Mouse (Mus musculus) left cerebral cortex, postnatal 36 days (tissue): ENCODE measurements around the gene Krtap12-1. TPM values are rescaled to one million over a fixed set of nuclear protein-coding genes. Genes with fewer than 3 reads are reported as not detected.
"Not testable (repeated sequence)": the region's sequence is repeated elsewhere in the genome, so short reads cannot be mapped to it uniquely, and the experiment has no call there.

ENCODE experiments used
- DNase-seq, 2 experiments: peaks; one replicate each; pipeline ENCODE4 v3.0.0; 2021 to 2022; ENCODE audit warnings: low spot score in 2 of 2, mixed read lengths in 1 of 2
- intact Hi-C: fragments of 180-260 bp; cut with DNase I; formaldehyde crosslinking; loops from one replicate; pipeline ENCODE4 v1.15.1; 2025
- total RNA-seq, 2 experiments: library from RNA; stranded (reverse); gene quantifications; 2 replicates each; pipeline ENCODE4 v1.2.3; 2021

The Krtap12-1 gene
- total RNA-seq, 2 experiments from 2014 or later, result not detected

DNA sequence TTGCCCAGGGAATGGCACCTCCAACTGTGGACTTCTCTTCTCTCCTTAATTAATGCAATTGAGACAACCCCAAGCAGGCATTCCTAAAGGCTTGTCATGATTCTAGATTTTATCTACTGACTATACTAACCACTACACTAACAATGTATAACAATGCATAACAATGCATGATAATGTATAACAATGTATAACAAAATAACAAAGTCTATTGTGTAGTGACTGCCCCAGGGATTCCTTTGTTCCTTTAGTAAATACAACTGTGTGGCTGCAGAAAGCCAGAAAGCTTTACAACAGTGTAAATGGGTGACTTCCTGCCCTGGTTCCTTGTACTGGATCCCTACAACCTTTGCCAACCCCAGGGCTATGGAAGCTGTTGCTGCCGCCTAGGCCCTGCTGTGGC is 15.5 kb downstream of the Krtap12-1 start:
- intact Hi-C loops, result no loop called here
- no peak for DNase-seq

- no peak for DNase-seq
- intact Hi-C loops, result no loop called here
Observed at GRCm38 (mm10) chr10:77738929-77739328, 18.5 kb downstream of the Krtap12-1 start.

- DNase-seq, intact Hi-C loops: not testable (repeated sequence)
Observed at GRCm38 (mm10) chr10:77741924-77742688, 21.7 kb downstream of the Krtap12-1 start, which contains the start of gene Gm18596. TSS of gene Gm18596 (minus strand) at chr10:77742638.

GRCm38 (mm10) chr10:77750686-77751085 is 30.3 kb downstream of the Krtap12-1 start:
- DNase-seq, intact Hi-C loops: not testable (repeated sequence)

- intact Hi-C loops, DNase-seq: not testable (repeated sequence)
Observed at GRCm38 (mm10) chr10:77751254-77751653, 30.9 kb downstream of the Krtap12-1 start, which contains the start of gene Gm9736. TSS of gene Gm9736 (minus strand) at chr10:77751354.

DNA sequence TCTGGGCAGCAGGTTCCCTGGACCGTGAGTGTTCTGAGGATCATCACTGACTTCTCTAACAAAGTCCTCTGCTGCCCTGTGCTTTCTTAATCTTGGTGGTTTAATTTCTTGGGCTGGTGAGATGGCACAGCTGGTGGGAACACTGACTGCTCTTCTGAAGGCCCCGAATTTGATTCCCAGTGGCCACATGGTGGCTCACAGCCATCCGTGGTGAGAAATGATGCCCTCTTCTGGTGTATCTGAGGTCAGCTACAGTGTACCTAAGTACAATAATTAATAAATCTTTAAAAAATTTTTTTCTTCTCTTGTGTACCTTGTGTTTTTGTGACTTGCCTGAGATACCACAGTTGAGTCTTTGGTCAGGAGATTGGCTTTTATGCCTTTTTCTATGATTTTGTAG is 31.9 kb downstream of the Krtap12-1 start:
- DNase-seq, intact Hi-C loops: not testable (repeated sequence)

DNA sequence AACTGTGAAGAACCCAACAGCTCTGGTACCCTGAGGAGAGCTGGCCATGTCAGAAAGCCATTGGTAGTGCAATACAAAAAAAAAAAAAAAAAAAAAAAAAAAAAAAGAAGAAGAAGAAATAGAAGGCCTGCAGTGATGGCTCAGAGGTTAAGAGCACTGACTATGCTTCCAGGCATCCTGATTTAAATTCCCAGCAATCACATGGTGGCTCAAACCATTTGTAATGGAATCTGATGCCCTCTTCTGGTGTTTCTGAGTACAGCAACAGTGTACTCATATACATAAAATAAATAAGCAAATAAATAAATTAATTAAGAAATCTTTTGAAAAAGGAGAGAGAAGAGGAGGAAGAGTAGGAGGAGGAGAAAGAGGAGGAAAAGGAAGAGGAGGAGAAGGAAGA is 33.0 kb downstream of the Krtap12-1 start:
- intact Hi-C loops, result no loop called here
- DNase-seq, result no peak

GRCm38 (mm10) chr10:77759582-77759981 is 39.2 kb downstream of the Krtap12-1 start, which contains the start of gene Gm3233:
TSS of gene Gm3233 (minus strand) at chr10:77759682.
- intact Hi-C loops, DNase-seq: not testable (repeated sequence)

- intact Hi-C loops, result no loop called here
Observed at GRCm38 (mm10) chr10:77769727-77770126, 49.3 kb downstream of the Krtap12-1 start.

More at GRCm38 (mm10) chr10:77769727-77770126, 49.3 kb downstream of the Krtap12-1 start:
- no peak for DNase-seq

Other genes starting within 250 kb of the Krtap12-1 start
- 10 to 100 TPM; 33.7 to 33.8 TPM for gene Fam207a, start 204.8 kb upstream of the Krtap12-1 start, total RNA-seq
- gene Itgb2, start 190.3 kb upstream of the Krtap12-1 start, total RNA-seq, result 1 to 10 TPM; 2.9 to 3.4 TPM
- 10 to 100 TPM; 71.2 to 88.3 TPM for gene Pttg1ip, start 138.9 kb upstream of the Krtap12-1 start, total RNA-seq
- gene Sumo3, start 114.5 kb upstream of the Krtap12-1 start, total RNA-seq, result 100 to 1,000 TPM; 140 to 168 TPM
- 10 to 100 TPM in 1 of 2 experiments, 1 to 10 TPM in 1; 9.8 to 18.2 TPM for gene Gm49325, start 114.4 kb upstream of the Krtap12-1 start, total RNA-seq
- 10 to 100 TPM; 46.2 to 46.4 TPM for gene Ube2g2, start 98.3 kb upstream of the Krtap12-1 start, total RNA-seq
- under 1 TPM in 1 of 2 experiments, not detected in 1; 0.25 TPM for gene Tspear, start 34.0 kb upstream of the Krtap12-1 start, total RNA-seq
- not detected for gene Gm19402, start 29.8 kb upstream of the Krtap12-1 start, total RNA-seq
- gene Gm9508, start 23.4 kb upstream of the Krtap12-1 start, total RNA-seq, result not detected
- gene Gm10272, start 14.0 kb upstream of the Krtap12-1 start, total RNA-seq, result not detected
- gene Gm10024, start 9.1 kb upstream of the Krtap12-1 start, total RNA-seq, result not detected
- gene Gm10142, start 4.8 kb upstream of the Krtap12-1 start, total RNA-seq, result not detected
- not detected for gene Gm10100, start 5.9 kb downstream of the Krtap12-1 start, total RNA-seq
- gene Gm18596, start 22.0 kb downstream of the Krtap12-1 start, total RNA-seq, result not detected
- not detected for gene Gm9736, start 30.8 kb downstream of the Krtap12-1 start, total RNA-seq
- gene Gm3233, start 39.1 kb downstream of the Krtap12-1 start, total RNA-seq, result not detected
- not detected for gene Gm3238, start 50.7 kb downstream of the Krtap12-1 start, total RNA-seq
- gene Gm7138, start 56.3 kb downstream of the Krtap12-1 start, total RNA-seq, result not detected
- not detected for gene Gm3250, start 61.9 kb downstream of the Krtap12-1 start, total RNA-seq
- not detected for gene Gm7137, start 67.6 kb downstream of the Krtap12-1 start, total RNA-seq
- not detected for gene Gm9639, start 74.5 kb downstream of the Krtap12-1 start, total RNA-seq
- not detected for gene Gm19668, start 78.5 kb downstream of the Krtap12-1 start, total RNA-seq
- gene Gm9507, start 91.2 kb downstream of the Krtap12-1 start, total RNA-seq, result not detected
- gene Gm2696, start 94.1 kb downstream of the Krtap12-1 start, total RNA-seq, result not detected
- not detected for gene Krtap10-4, start 106.5 kb downstream of the Krtap12-1 start, total RNA-seq
- gene Krtap10-10, start 115.3 kb downstream of the Krtap12-1 start, total RNA-seq, result not detected
- not detected for gene Gm36176, start 126.2 kb downstream of the Krtap12-1 start, total RNA-seq
- gene Gm10318, start 132.3 kb downstream of the Krtap12-1 start, total RNA-seq, result not detected
- not detected for gene Gm3285, start 141.4 kb downstream of the Krtap12-1 start, total RNA-seq
- gene Lrrc3, start 181.9 kb downstream of the Krtap12-1 start, total RNA-seq, result 10 to 100 TPM; 11.7 to 12.6 TPM
- gene Trpm2, start 250.0 kb downstream of the Krtap12-1 start, total RNA-seq, result 10 to 100 TPM; 40.4 to 44.2 TPM